Mouse (Mus musculus): ENCODE data around the gene Cep57.

DNA sequence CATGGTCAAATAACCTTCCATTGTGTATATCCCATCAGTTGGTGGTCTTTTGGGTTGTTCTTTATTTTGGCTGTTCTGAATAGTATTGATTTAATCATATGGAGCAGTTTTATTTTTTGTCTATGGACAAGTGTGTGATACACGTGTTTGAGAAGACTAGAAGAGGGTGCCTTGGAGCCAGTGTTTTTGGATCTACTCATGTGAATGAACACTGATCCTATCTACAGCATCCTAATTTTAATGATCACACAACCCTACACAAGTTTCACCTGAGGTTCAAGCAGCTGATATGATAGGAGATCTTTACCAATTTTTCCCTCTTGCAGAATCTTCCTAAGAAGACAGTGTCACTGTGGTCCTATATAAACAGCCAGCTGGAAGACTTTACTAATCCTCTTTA lies 22.4 kb downstream of the Cep57 start:
- TF ChIP-seq POLR2A (IDR thresholded peaks at IDR 0.05; ENCODE audit: insufficient read depth, low read depth, low read length) (no peak), CTCF (IDR thresholded peaks at IDR 0.05) (no peak), EP300 (IDR thresholded peaks at IDR 0.05; ENCODE audit: insufficient read depth, low read depth, low read length) (no peak)

All from heart, adult 2 months (tissue).